Mouse (Mus musculus): ENCODE measurements around the gene Ppm1m.

Ppm1m gene

GRCm38 (mm10) chr9:106199535-106200272, at the start of gene Ppm1m:
TSS of gene Ppm1m (minus strand) at chr9:106199746.
- no peak for DNase-seq (ENCODE audit: low read depth, low spot score)

- no peak for DNase-seq (ENCODE audit: low read depth, low spot score)
Observed at GRCm38 (mm10) chr9:106242813-106243488, 43.4 kb upstream of the Ppm1m start.

GRCm38 (mm10) chr9:106241541-106242164, 42.1 kb upstream of the Ppm1m start:
- no peak for DNase-seq (ENCODE audit: low read depth, low spot score)

- no peak for DNase-seq (ENCODE audit: low read depth, low spot score)
Observed at GRCm38 (mm10) chr9:106237878-106238277, 38.3 kb upstream of the Ppm1m start.

GRCm38 (mm10) chr9:106237401-106237800, 37.9 kb upstream of the Ppm1m start:
- no peak for DNase-seq (ENCODE audit: low read depth, low spot score)

GRCm38 (mm10) chr9:106236818-106237211, 37.3 kb upstream of the Ppm1m start:
- no peak for DNase-seq (ENCODE audit: low read depth, low spot score)

GRCm38 (mm10) chr9:106236156-106236817, 36.7 kb upstream of the Ppm1m start:
- DNase-seq (ENCODE audit: low read depth, low spot score), result no peak

- DNase-seq (ENCODE audit: low read depth, low spot score), result no peak
Observed at GRCm38 (mm10) chr9:106235194-106235830, 35.8 kb upstream of the Ppm1m start.

- no peak for DNase-seq (ENCODE audit: low read depth, low spot score)
Observed at GRCm38 (mm10) chr9:106233953-106234352, 34.4 kb upstream of the Ppm1m start.

GRCm38 (mm10) chr9:106232956-106233355, 33.4 kb upstream of the Ppm1m start:
- DNase-seq (ENCODE audit: low read depth, low spot score), result no peak

- DNase-seq (ENCODE audit: low read depth, low spot score), result no peak
Observed at GRCm38 (mm10) chr9:106231816-106232215, 32.3 kb upstream of the Ppm1m start.

GRCm38 (mm10) chr9:106231220-106231619, 31.7 kb upstream of the Ppm1m start:
- no peak for DNase-seq (ENCODE audit: low read depth, low spot score)

- DNase-seq (ENCODE audit: low read depth, low spot score), result no peak
Observed at GRCm38 (mm10) chr9:106230734-106231106, 31.2 kb upstream of the Ppm1m start.

- DNase-seq (ENCODE audit: low read depth, low spot score), result no peak
Observed at GRCm38 (mm10) chr9:106230051-106230733, 30.6 kb upstream of the Ppm1m start.

- DNase-seq (ENCODE audit: low read depth, low spot score), result no peak
Observed at GRCm38 (mm10) chr9:106227790-106228429, 28.4 kb upstream of the Ppm1m start.

GRCm38 (mm10) chr9:106226151-106226682, 26.7 kb upstream of the Ppm1m start:
- DNase-seq (ENCODE audit: low read depth, low spot score), result no peak

GRCm38 (mm10) chr9:106225469-106226150, 26.1 kb upstream of the Ppm1m start:
- no peak for DNase-seq (ENCODE audit: low read depth, low spot score)

- no peak for DNase-seq (ENCODE audit: low read depth, low spot score)
Observed at GRCm38 (mm10) chr9:106222994-106223393, 23.4 kb upstream of the Ppm1m start.

- no peak for DNase-seq (ENCODE audit: low read depth, low spot score)
Observed at GRCm38 (mm10) chr9:106222261-106222851, 22.8 kb upstream of the Ppm1m start, which contains the start of gene Tlr9. TSS of gene Tlr9 (plus strand) at chr9:106222598.
